Mouse (Mus musculus) embryo, embryonic 10.5 days (tissue): ENCODE measurements around the gene Nprl3.
"Not testable (repeated sequence)": the region's sequence is repeated elsewhere in the genome, so short reads cannot be mapped to it uniquely, and the experiment has no call there.

ENCODE experiments used
- DNase-seq: peaks from one replicate; pipeline ENCODE4 v3.0.0-alpha.2; 2015; ENCODE audit warnings: low spot score

The Nprl3 gene

GRCm38 (mm10) chr11:32225222-32226104, 42.0 kb downstream of the Nprl3 start:
- DNase-seq: peak; percentile 20

- peak; percentile 67 for DNase-seq
Observed at GRCm38 (mm10) chr11:32224468-32225139, 42.9 kb downstream of the Nprl3 start.

GRCm38 (mm10) chr11:32223297-32223967, 44.1 kb downstream of the Nprl3 start:
- peak; percentile 9 for DNase-seq

- DNase-seq: peak; percentile 31
Observed at GRCm38 (mm10) chr11:32222570-32223194, 44.8 kb downstream of the Nprl3 start.

GRCm38 (mm10) chr11:32221951-32222409, 45.5 kb downstream of the Nprl3 start, which contains the start of gene Rhbdf1:
Gene Rhbdf1 (minus strand): TSS chr11:32222300.
- DNase-seq: peak; percentile 71

GRCm38 (mm10) chr11:32221225-32221950, 46.1 kb downstream of the Nprl3 start:
- peak; percentile 84 for DNase-seq

GRCm38 (mm10) chr11:32220607-32221224, 46.8 kb downstream of the Nprl3 start:
- peak; percentile 19 for DNase-seq

GRCm38 (mm10) chr11:32219287-32219686, 48.2 kb downstream of the Nprl3 start:
- no peak for DNase-seq

GRCm38 (mm10) chr11:32218501-32219050, 48.9 kb downstream of the Nprl3 start:
- DNase-seq: peak; percentile 47

GRCm38 (mm10) chr11:32216851-32217250, 50.7 kb downstream of the Nprl3 start:
- peak; percentile 88 for DNase-seq

GRCm38 (mm10) chr11:32215372-32216162, 51.9 kb downstream of the Nprl3 start:
- DNase-seq: no peak

GRCm38 (mm10) chr11:32210623-32211022, 56.9 kb downstream of the Nprl3 start:
- no peak for DNase-seq

GRCm38 (mm10) chr11:32205058-32205873, 62.2 kb downstream of the Nprl3 start, which contains the start of gene Snrnp25:
Gene Snrnp25 (plus strand): TSS chr11:32205415.
- DNase-seq: peak; percentile 99

- no peak for DNase-seq
Observed at GRCm38 (mm10) chr11:32201922-32202685, 65.4 kb downstream of the Nprl3 start.

- DNase-seq: not testable (repeated sequence)
Observed at GRCm38 (mm10) chr11:32200992-32201391, 66.5 kb downstream of the Nprl3 start.

- DNase-seq: no peak
Observed at GRCm38 (mm10) chr11:32200075-32200601, 67.4 kb downstream of the Nprl3 start, which contains the start of gene Il9r. Gene Il9r (minus strand): TSS chr11:32200279.

GRCm38 (mm10) chr11:32199230-32199629, 68.3 kb downstream of the Nprl3 start:
- DNase-seq: no peak
